Mouse (Mus musculus): ENCODE measurements around the gene Avpr2.

Gene Avpr2

DNA sequence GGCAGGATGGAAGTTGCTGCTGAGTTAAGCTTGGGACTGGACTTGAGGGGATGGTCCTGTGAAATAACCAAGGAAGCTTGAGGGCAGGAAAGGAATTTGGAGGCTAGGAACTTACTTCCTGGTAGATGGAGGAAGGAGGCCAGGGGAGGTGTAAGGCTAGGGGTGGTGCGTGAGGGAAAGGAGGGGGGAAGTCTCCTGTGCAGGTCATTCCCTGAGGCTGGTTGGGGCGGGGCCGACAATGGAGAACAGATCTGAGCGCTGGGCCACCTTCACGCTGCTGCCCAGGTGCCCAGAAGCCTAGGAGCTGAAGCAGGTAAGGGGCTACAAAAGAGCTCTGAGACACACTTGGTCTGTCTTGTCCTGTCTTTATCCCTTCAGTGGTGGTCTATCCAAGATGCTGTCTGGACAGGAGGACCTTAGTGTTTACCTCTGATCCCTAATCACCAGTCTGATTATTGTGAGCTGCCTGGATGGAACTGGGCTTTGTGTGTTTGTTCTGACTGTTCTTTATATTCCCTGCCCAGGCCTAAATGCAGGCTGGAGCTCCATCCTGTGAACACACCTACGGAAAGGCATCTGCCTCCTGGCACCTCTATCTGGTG, at the start of gene Avpr2:
Gene Avpr2 (plus strand): TSS at position 552 of the 602 bp plus-strand sequence.
- DNase-seq (ENCODE audit: low spot score): no peak

DNA sequence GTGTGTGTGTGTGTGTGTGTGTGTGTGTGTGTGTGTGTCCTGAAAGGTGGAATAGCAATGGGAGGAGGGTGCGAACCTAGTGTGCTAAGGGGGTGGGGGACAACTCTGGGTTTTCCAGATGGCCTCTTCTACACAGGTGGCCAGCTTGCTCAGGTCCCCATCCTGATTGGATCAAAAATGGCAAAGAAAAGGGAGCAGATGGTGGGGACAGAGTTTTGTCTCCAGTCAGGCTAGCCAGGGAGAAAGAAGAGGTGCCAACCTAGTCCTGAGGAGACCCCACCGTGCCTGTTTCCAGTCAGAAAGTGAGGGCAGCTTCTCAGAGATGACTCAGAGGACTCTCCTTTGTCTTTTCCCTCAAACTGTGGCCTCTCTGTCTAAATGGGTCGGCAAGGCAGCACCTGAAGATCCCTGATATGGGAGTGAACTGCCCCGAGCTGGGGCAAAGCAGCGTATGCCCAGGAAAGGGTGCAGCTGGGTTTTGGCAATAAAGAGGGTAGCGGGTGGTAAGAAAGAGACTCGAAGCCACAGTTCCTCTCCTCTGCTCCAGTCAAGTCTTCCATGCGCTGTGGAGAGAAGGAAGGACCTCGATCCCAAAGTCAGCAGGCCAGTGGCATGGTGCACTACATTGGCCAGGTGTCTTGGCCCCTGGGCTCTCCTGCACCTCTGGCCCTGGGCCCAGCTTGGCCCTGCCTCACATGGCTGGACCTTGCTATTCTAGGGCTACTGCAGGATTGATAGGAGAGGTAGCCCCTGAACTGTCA, 37.4 kb upstream of the Avpr2 start:
- DNase-seq (ENCODE audit: low spot score): no peak

DNA sequence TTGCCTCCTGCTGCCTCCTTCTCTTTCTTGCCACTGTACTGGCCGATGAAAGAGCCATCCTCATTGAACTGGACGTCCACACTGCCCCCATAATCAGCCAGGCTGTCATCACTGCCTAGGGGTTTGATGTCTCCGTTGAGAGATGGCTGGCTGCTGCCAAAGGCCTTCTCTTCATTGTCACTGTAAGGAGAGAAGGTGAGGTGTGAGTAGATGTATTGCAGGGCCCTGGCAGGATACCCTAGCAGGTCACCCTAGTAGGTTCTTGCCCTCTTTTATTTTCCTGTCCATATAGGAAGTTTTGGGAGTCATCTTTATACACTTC, 36.9 kb upstream of the Avpr2 start:
- no peak for DNase-seq (ENCODE audit: low spot score)

DNA sequence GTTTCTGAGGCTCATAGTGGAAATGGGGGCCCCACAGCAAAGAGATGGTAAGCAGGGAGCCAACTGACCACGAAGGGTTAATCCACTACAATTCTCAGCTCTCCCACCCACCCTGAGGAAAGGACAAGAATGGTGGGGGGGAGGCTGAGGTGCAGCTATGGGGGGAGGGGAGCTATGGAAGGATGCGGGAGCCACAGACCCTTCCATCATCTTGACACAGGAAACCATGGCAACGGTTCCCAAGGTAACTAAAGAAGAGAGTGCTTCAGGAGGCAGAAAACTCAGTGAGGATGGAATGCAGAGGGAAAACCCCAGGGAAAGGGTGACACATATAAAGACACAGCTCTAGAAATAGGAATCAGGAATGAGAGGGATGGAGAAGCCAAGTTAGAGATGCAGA, 27.2 kb upstream of the Avpr2 start:
- DNase-seq (ENCODE audit: low spot score): no peak

DNA sequence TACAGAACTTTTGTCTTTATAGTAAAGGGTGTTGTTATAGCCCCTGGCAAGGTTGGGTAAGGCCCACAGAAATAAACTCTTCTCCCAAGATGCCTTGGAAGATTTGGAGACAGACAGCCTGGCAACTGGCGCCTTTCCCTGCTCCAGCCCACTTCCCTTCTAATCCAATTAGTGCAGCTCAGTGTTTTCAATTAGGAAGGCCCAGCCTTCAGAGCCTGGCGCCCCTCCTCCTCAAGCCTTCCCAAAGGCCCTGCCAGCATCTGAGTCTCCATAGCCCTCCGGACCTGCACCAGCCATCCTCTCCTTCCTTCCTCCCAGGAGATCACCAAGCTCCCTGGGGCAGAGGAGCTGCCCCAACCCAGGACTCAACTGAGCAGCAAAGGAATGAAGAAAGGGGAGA, 24.6 kb upstream of the Avpr2 start:
- no peak for DNase-seq (ENCODE audit: low spot score)

DNA sequence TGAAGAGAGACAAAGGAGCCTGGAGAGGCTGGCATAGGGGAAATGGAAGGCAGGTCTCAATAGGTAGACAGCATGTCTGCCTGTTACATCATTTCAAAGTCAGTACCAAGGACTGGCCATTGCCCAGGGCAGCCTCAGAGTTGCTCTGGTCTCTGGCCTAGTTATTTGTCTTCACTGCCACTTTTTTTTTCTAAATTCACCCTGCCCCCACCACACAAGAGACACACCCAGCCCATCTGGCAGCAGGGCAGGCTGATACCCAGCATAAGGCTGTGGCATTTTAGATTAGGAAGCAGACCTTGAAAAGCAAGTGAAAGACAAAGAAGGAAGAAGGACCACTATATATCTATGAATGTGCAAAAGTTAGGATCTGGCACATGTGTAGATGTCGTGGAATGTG, 24.1 kb upstream of the Avpr2 start:
- no peak for DNase-seq (ENCODE audit: low spot score)

DNA sequence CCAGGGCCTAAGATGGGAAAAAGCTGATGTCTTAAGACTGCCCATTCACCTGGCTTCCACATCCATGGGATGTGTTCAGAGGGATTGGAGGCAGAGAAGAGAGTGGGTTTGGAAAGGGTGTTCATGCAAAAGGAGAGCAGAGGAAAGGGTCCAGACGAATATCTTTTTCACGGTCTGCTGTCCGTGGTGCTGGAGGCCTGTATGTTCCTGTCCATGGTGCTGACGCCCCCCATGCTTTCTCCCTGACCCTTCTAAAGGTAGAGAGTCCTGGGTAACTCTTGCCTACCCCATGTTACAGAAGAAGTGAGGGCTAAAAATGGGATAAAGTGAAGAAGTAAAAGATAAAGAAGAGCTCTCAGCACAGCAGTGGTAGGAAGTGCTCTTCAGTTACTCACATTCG, 22.6 kb upstream of the Avpr2 start:
- DNase-seq (ENCODE audit: low spot score): no peak

DNA sequence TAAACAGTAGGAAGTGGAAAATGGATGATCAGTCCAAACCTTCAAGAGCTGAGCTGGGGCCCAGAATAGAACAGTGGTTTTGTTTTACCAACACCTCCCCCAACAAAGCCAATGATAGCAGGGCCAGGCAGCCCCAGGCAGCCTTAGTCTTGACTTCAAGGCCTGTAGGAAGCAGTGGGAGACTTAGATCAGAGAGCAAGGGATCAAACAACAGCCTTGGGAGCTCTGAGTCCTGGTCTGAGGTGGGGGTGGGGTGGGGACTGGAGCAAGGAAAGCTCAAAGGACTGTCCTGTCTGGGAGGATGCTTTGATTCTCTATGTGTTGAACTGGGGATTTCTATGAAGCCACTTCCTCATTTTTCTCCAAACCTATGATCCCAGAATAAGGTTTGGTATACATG, 20.4 kb upstream of the Avpr2 start:
- no peak for DNase-seq (ENCODE audit: low spot score)

DNA sequence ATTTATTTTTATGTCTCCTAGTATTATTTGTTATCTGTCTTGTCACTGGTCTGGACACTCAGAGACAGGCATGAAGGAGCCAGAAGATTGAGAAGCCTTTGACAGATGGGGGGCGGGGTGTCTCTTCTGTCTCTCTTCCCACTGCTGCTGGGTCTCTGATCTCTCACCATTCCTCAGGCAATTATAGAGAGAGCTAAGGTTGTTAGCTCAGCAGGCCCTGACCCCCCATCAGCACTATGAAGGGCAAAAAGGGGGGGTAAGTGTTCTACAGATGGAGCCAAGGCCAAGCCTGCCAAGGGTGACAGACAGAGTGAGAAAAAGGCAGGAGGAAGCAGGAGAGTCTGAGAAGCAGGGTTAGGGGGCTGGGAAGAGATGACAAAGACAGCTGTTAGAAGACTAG, 19.9 kb upstream of the Avpr2 start:
- DNase-seq (ENCODE audit: low spot score): no peak

DNA sequence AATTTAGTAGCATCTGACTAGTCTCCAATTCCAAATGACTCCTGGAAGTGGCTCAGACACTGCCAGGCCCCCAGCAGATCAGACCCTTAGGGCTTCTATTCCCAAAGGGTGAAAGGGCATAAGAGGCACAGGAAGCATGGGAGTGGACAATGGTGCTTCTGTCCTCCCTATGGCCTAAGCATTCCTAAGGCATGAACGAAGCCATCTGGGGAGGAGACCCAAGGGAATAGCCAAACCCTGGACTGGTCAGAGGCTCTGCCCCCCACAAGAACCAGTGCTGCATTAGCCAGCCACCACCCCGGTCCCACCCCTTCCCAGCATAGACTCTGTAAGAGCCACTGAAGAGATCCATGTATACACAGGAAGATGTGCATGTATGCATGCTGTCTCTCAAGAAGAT, 16.0 kb upstream of the Avpr2 start:
- no peak for DNase-seq (ENCODE audit: low spot score)

DNA sequence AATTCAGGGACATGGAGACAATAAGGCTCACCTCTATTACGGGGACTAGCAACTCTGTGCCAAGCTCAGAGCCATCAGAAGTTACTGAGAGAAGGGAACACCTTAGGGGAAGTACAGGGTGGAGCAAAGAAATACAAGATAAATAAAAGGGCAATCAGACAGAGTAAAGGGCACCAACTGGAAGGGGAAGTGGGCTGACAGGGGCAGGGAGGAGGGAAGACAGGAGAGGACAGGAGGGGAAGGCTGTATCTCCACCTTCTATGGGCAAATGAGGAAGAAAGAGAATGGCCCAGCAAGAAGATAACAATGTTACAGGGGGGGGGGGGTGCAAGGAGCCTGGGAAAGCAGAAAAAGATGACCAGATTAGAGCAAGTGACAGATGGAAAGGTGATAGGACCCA, 14.9 kb upstream of the Avpr2 start:
- no peak for DNase-seq (ENCODE audit: low spot score)

DNA sequence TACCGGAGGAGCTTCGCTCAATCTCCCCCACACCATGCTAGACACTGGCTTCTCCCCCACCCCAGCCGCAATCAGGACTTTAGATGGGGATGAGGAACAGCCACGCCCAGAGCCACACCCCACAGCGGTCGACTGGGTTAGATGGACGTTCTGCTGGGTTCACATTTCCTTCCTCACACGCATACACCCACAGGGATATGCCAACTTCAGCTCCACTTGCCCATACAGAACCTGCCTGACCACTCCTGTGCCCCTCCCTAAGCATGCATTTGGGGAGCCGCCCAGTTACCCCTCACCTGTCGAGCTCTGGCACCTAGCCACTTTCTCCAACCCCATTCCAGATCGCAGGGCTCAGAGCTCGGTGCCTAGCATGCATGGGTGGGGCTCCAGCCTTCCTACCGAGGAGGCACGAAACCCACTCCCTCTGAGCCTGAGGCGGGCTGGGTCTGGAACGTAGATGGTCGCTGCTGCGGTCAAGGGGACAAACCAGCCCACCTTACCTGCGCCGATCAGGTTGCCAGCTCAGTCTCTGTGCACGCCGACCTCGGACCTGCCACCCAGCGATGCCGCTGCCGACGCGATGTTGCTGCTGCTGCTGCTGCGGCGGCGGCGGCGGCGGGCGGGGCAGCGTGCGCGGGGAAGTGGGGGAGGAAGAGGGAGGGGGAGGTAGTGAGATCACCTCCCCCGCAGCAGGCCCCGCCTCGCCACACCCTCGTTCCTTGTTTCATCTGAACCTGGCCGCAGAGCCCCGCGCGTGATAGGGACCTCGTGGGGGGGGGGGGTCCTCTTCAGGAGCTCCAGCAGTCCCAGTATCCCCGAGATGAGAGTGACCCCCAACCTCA, 11.5 kb upstream of the Avpr2 start:
- DNase-seq (ENCODE audit: low spot score): peak; percentile 55

DNA sequence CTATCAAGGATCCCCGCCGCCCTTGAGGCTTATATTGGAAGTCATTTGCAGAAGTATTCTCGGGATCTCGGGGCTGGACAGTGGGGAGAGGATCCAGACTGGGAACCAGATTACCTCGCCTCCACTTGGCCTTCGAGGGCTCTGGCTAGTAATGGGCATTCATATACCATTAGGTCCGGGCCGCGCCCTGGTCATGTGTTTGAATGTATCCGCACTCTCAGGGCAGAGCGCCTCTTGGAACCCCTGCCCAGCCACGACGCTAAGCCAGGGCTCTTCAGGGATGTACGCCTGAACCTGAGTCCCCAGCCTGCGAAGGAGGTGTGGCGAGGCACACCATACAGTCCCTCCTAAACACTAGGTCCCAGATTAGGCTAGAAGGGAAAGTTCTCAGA, 10.9 kb upstream of the Avpr2 start:
- no peak for DNase-seq (ENCODE audit: low spot score)

DNA sequence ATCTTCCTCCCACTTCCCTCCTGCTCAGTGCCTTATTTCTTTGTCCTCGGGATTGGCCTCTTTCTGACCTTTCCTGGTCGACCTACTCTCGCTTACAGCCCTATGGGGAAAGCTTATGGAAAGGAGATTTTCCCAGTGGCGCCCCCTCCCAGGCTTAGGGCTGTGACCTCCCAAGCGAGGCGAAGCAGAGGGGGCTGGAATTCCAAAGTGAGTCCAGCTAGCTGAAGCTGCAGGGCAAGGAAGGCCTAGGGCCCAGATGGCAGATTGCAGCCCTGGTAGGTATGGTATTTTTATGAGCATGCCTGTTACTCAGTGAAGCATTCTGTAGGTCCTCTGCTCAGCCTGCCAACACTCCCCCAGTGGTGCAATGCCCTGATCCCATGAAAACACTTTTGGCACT, 10.4 kb upstream of the Avpr2 start:
- no peak for DNase-seq (ENCODE audit: low spot score)

DNA sequence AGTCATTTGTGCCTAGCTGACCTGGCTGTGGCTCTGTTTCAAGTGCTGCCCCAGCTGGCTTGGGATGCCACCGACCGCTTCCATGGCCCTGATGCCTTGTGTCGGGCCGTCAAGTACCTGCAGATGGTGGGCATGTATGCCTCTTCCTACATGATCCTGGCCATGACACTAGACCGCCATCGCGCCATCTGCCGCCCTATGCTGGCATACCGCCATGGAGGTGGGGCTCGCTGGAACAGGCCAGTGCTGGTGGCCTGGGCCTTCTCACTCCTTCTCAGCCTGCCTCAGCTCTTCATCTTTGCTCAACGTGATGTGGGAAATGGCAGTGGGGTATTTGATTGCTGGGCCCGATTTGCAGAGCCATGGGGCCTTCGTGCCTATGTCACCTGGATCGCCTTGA, 931 bp downstream of the Avpr2 start:
- no peak for DNase-seq (ENCODE audit: low spot score)

DNA sequence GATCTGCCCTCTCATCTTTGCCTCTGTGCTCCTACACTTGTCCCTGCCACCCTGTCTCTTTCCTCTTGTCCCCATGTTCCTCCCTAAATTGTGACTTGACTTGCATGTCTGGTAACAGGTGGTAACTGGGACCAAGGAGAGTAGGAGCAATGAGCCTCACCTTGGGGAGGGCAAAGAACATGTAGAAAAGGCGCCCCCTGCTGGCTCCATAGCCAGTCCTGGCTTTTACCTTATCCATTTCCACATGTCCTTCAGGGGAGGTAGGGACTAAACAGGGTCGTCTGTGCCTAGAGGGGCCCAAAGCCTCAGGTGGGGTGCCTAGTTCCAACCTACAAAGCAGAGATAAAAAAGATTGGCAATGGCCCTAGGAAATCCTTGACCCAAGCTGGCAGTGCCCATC, 3.8 kb downstream of the Avpr2 start, which contains the start of gene L1cam:
Gene L1cam (minus strand): TSS at position 387 of the 400 bp plus-strand sequence.
- DNase-seq (ENCODE audit: low spot score): peak; percentile 58

DNA sequence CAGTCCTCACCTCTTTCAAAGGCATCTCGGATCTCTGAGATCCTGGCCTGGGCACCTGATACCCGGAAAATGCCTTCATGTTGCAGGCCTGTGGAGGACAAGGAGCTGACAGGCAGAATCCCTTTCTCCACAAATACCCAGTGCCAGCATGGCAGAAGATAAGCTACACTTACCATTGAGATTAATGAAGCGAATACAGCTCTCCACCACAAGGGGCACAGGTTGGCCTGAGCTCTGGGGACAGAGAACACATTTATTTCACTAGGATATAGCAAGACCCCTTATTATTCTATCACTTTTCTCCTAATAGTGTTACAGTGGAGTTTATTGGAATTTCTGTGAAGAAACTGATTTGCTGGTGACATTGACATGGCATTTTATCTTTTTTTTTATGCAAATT, 6.1 kb downstream of the Avpr2 start:
- no peak for DNase-seq (ENCODE audit: low spot score)

DNA sequence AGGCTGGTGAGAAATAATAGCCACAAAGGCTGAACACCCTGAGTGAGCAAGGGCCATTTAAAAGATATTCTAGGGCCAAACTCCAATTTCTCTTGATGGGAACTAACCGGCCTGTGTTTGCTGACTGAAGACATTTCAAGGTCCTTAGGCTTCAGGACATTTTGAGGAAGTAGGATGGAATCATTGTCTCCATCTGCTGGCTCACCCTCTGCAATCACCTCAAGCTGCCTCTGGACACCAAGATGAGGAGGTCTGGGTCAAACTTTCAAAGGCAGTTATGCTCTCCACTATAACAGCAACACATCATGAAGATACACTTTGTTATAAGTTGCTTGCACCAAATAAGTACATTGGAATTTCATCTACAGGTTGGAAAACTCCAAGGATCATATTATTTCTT, 18.1 kb downstream of the Avpr2 start:
- DNase-seq (ENCODE audit: low spot score): no peak

DNA sequence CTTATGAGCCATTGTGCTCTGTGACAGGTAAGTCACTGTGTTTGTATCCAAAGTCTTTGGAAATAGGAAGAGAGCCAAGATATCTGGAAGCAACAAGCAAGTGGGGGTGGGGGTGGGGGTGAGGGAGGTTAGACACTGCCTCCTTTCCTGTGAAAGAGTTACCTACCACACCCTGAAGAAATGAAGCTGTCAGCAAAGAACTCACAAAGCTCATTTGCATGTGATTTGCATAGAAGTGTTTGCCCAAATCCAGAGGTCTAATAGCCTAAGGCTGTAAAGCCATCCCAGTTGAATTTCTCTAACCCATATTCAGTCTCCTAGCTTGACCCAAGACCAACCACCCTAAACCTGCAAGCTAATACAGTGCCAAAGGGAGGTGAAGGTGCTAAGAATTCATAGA, 18.5 kb downstream of the Avpr2 start:
- no peak for DNase-seq (ENCODE audit: low spot score)

DNA sequence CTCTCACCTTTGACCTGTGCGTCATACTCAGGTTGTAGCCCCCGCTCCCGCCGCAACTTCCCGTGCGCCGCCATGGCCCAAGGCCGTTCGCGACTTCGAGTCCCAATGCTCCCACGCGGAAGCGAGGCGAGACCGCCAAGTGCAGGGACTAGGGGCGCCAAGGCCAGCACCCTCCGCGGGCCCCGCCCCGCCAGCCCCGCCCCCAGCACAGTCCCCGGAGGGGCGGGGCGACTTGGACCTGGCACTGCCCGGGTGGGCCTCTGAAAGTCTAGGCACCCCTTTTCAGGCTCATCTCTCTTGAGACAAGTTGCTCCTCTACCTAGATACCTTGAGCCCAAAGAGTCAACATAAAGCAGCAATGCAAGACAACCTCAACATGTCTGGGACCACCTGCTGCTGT, 19.3 kb downstream of the Avpr2 start:
- no peak for DNase-seq (ENCODE audit: low spot score)

DNA sequence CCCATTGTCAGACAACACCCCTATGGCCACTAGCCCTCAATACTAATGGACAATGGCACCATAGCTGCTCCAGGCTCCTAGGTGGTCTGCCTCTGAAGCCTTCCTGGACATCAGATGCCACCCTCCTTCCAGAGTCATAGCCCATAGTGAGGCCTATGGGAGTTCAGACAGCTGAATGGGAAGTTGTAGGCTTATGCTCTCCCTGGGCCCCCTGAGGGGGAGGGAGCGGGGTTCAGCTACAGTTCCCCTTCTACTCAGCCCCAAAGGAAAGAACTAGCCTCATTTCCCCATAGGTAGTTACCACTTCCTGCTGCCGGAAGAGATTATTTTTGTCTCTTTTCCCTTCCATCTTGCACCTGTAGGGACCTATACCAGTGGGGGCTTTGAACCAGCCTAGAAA, 19.7 kb downstream of the Avpr2 start:
- DNase-seq (ENCODE audit: low spot score): no peak

DNA sequence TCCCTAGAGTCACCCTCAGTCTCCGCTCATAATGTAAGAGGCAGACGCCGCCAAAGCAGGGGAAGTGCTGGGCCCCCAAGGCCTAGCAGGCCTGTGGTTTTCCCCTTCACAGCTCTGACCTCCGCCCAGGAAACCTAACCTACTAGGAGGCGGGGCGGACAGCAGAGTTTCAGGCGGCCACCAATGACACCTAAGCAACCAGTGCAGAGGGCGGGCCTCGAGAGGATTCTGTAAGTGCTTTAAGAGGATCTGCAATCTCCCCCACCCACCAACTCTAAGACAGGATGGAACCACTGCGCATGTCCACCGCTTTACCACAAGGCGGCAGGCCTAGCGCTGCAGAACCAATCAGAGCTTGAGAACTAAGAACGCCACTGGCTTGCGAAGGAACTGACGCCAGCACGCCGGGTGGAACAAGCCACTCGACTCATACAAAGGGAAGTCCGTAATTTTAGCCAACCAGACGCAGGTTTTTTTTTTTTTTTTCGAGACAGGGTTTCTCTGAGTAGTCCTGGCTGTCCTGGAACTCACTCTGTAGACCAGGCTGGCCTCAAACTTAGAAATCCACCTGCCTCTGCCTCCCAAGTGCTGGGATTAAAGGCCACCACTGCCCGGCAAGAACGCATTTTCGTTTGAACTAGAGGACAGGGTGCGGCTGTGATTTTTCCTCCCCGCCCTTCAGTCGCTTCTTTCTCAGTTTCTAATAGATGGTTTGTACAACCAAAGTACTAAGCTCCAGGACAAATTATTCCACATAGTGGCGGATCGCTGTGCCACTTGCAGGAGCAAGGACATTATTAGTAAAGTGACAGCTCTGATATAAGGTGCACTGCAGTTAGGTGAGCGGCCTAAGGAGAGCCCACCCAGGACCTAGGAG, 23.2 kb downstream of the Avpr2 start:
- peak; percentile 56 for DNase-seq (ENCODE audit: low spot score)

Measured in urinary bladder, postnatal 25 days (tissue).